Mouse (Mus musculus): ENCODE measurements at regions not wholly inside any gene's neighbourhood (a gene's known extent, or its start where the extent isn't known, plus 50 kb on each side); places are given as distances from the start of the nearest gene placed in this dataset.
"Not testable (repeated sequence)": the region's sequence is repeated elsewhere in the genome, so short reads cannot be mapped to it uniquely, and the experiment has no call there.

GRCm38 (mm10) chr11:12913401-12913800 lies 448.6 kb upstream of the Cobl start:
- not testable (repeated sequence) for DNase-seq (ENCODE audit: low spot score in 2 of 2)

GRCm38 (mm10) chr11:12873712-12874111 lies 409.0 kb upstream of the Cobl start:
- DNase-seq (ENCODE audit: low spot score in 2 of 2), result no peak

- no peak for DNase-seq (ENCODE audit: low spot score in 2 of 2)
Observed at GRCm38 (mm10) chr11:12872802-12873201, 408.0 kb upstream of the Cobl start.

- DNase-seq (ENCODE audit: low spot score in 2 of 2), result no peak
Observed at GRCm38 (mm10) chr11:12872399-12872798, 407.6 kb upstream of the Cobl start.

GRCm38 (mm10) chr11:12867541-12867940 lies 402.8 kb upstream of the Cobl start:
- DNase-seq (ENCODE audit: low spot score in 2 of 2), result no peak

GRCm38 (mm10) chr11:12865034-12865620 lies 400.4 kb upstream of the Cobl start:
- no peak for DNase-seq (ENCODE audit: low spot score in 2 of 2)

GRCm38 (mm10) chr11:12859344-12859930 lies 394.7 kb upstream of the Cobl start:
- DNase-seq (ENCODE audit: low spot score in 2 of 2), result no peak

- no peak for DNase-seq (ENCODE audit: low spot score in 2 of 2)
Observed at GRCm38 (mm10) chr11:12858274-12858884, 393.6 kb upstream of the Cobl start.

- DNase-seq (ENCODE audit: low spot score in 2 of 2), result no peak
Observed at GRCm38 (mm10) chr11:12857358-12858199, 392.8 kb upstream of the Cobl start.

- DNase-seq (ENCODE audit: low spot score in 2 of 2), result no peak
Observed at GRCm38 (mm10) chr11:12847793-12848192, 383.0 kb upstream of the Cobl start.

- peak in 1 of 2 experiments; percentile 43 for DNase-seq (ENCODE audit: low spot score in 2 of 2)
Observed at GRCm38 (mm10) chr11:12843631-12844423, 379.1 kb upstream of the Cobl start.

- no peak for DNase-seq (ENCODE audit: low spot score in 2 of 2)
Observed at GRCm38 (mm10) chr11:12841393-12841792, 376.6 kb upstream of the Cobl start.

GRCm38 (mm10) chr11:12837920-12838319 lies 373.2 kb upstream of the Cobl start:
- peak in 1 of 2 experiments; percentile 16 for DNase-seq (ENCODE audit: low spot score in 2 of 2)

GRCm38 (mm10) chr11:12837387-12837786 lies 372.6 kb upstream of the Cobl start:
- peak in 1 of 2 experiments; percentile 24 for DNase-seq (ENCODE audit: low spot score in 2 of 2)

GRCm38 (mm10) chr11:12836387-12836786 lies 371.6 kb upstream of the Cobl start:
- DNase-seq (ENCODE audit: low spot score in 2 of 2), result peak in 1 of 2 experiments; percentile 57

GRCm38 (mm10) chr11:12812021-12812420 lies 347.3 kb upstream of the Cobl start:
- no peak for DNase-seq (ENCODE audit: low spot score in 2 of 2)

GRCm38 (mm10) chr11:12810949-12811881 lies 346.5 kb upstream of the Cobl start:
- DNase-seq (ENCODE audit: low spot score in 2 of 2), result peak; percentile 80 to 91
